Mouse (Mus musculus): ENCODE measurements around the gene Ykt6. TPM values are rescaled to one million over a fixed set of nuclear protein-coding genes. Genes with fewer than 3 reads are reported as not detected.

Ykt6 gene
- polyA plus RNA-seq, 1 experiment from 2014 or later = 59.0 TPM

DNA sequence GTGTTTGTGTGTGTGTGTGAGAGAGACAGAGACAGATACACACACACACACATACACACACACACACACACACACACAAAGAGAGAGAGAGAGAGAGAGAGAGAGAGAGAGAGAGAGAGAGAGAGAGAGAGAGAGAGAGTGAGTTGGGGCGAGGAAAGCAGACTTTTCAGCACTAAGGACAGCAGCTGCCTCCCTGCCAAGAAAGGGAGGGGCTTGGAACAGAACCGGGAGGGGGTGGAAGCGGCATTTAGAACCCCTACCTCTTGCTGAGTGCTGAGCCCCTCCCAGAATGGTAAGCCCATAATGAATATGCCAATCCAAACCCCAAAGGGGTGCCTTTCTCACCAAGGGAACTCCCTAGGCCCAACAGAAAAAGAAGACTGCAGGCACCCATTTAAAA is 60.9 kb downstream of the Ykt6 start:
- Histone ChIP-seq H3K27ac (no peak overlapping the region), H3K4me1 (peaks cover 7% of the 10 kb centered on the region), H3K27me3 (0 out of 2 replicates have a peak, but pooled peaks cover 3% of the 10 kb centered on the region), H3K9ac (no peak overlapping the region), H3K9me3 (replicated peaks) (no peaks in the 10 kb centered on the region), H3K4me3 (no peak overlapping the region), H3K36me3 (no peaks in the 10 kb centered on the region), H3K4me2 (replicated peaks) (no peak overlapping the region)
- WGBS = 6% methylated on average over 3 of the region's 3 CpGs
- ATAC-seq (ENCODE audit: low FRiP score) = no peak

DNA sequence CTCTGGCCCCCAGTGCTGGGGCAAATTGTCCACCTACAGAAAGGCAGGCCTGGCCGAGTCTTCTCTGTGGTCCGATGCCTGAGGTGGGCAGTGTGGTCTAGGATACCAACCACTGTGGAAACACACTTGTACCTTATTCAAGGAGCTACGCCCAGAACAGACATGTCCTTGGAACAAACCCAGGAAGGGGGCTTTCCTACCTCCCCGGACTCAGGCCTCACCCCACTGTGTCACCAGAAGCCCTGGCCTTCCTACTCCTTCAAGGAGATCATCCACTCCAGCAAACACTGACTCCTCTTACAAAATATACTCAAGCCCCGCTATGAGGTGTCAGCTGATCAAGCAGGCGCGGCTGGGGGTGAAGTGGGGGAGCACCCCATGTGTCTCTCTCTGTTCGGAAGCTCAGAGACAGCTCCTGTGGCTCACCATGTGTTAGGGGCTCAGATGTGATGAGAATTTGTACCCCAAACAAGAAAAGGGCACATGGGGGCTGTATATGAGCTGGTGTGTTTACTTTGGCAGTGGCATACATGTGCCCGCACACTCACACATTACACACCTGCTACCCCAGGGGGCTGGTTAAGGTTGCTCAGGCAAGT is 61.4 kb downstream of the Ykt6 start:
- 0 out of 2 replicates have a peak, but pooled peaks cover 3% of the 10 kb centered on the region for H3K27me3 ChIP-seq
- WGBS = 65% methylated on average over 9 of the region's 9 CpGs
- H3K4me2 ChIP-seq (replicated peaks) = no peak overlapping the region
- H3K9me3 ChIP-seq (replicated peaks) = no peaks in the 10 kb centered on the region
- no peaks in the 10 kb centered on the region for H3K36me3 ChIP-seq
- H3K27ac ChIP-seq = no peak overlapping the region
- ATAC-seq (ENCODE audit: low FRiP score) = no peak
- H3K9ac ChIP-seq = no peak overlapping the region
- no peak overlapping the region for H3K4me3 ChIP-seq
- H3K4me1 ChIP-seq = peaks cover 10% of the 10 kb centered on the region

Other genes with a start within 250 kb of the Ykt6 start
- gene Mrps24, start 240.0 kb upstream of the Ykt6 start, polyA plus RNA-seq (2016; fragmentation: Nextera tagmentation; extraction: Ambion mirVana) = 137 and 162 TPM in 2 replicates
- 26.1 and 26.6 TPM in 2 replicates for gene Urgcp, start 193.3 kb upstream of the Ykt6 start, polyA plus RNA-seq (2016; fragmentation: Nextera tagmentation; extraction: Ambion mirVana)
- gene Dbnl, start 167.2 kb upstream of the Ykt6 start, polyA plus RNA-seq (2016; fragmentation: Nextera tagmentation; extraction: Ambion mirVana) = 145 and 153 TPM in 2 replicates
- 6.6 and 13.2 TPM in 2 replicates for gene Pgam2, start 152.0 kb upstream of the Ykt6 start, polyA plus RNA-seq (2016; fragmentation: Nextera tagmentation; extraction: Ambion mirVana)
- gene Polm, start 117.7 kb upstream of the Ykt6 start, polyA plus RNA-seq (2016; fragmentation: Nextera tagmentation; extraction: Ambion mirVana) = 8.5 TPM in 2 replicates
- 41.4 and 52.2 TPM in 2 replicates for gene Aebp1, start 93.7 kb upstream of the Ykt6 start, polyA plus RNA-seq (2016; fragmentation: Nextera tagmentation; extraction: Ambion mirVana)
- gene Pold2, start 77.4 kb upstream of the Ykt6 start, polyA plus RNA-seq (2016; fragmentation: Nextera tagmentation; extraction: Ambion mirVana) = 79.6 and 84.1 TPM in 2 replicates
- 1.1 and 1.7 TPM in 2 replicates for gene Myl7, start 56.9 kb upstream of the Ykt6 start, polyA plus RNA-seq (2016; fragmentation: Nextera tagmentation; extraction: Ambion mirVana)
- 3.6 and 4.0 TPM in 2 replicates for gene Gck, start 5.6 kb upstream of the Ykt6 start, polyA plus RNA-seq (2016; fragmentation: Nextera tagmentation; extraction: Ambion mirVana)
- 16.5 and 17.3 TPM in 2 replicates for gene Camk2b, start 110.7 kb downstream of the Ykt6 start, polyA plus RNA-seq (2016; fragmentation: Nextera tagmentation; extraction: Ambion mirVana)
- gene A730071L15Rik, start 244.3 kb downstream of the Ykt6 start, polyA plus RNA-seq (2016; fragmentation: Nextera tagmentation; extraction: Ambion mirVana) = 0.40 and 0.41 TPM in 2 replicates
- 57.7 and 58.6 TPM in 2 replicates for gene Nudcd3, start 244.7 kb downstream of the Ykt6 start, polyA plus RNA-seq (2016; fragmentation: Nextera tagmentation; extraction: Ambion mirVana)

Measured in hindbrain, embryonic 12.5 days (tissue).